Mouse (Mus musculus) lung, adult 2 months (tissue): ENCODE data around the gene Dgkk. TPM values are rescaled to one million over a fixed set of nuclear protein-coding genes. Genes with fewer than 3 reads are reported as not detected.
"Not testable (repeated sequence)": the region's sequence is repeated elsewhere in the genome, so short reads cannot be mapped to it uniquely, and the experiment has no call there.

Experiments
- DNase-seq: peaks from one replicate; pipeline ENCODE4 v3.0.0; 2022
- H3K4me1 ChIP-seq: fragments of 200-500 bp; 2 replicates; pipeline ENCODE4 v1.6.1; 2011; ENCODE audit warnings: low read length; ENCODE audit not compliant: control insufficient read depth, insufficient read depth
- H3K4me3 ChIP-seq: fragments of 200-500 bp; replicated peaks from 2 replicates; pipeline ENCODE3; 2011; ENCODE audit warnings: low read depth, mild to moderate bottlenecking, control low read depth, low read length; ENCODE audit errors: extremely low read depth
- CTCF ChIP-seq: fragments of 200-500 bp; IDR thresholded peaks from 2 replicates; pipeline ENCODE4 v1.5.1; 2011; ENCODE audit warnings: mild to moderate bottlenecking, low read length, control low read depth; ENCODE audit not compliant: insufficient read depth
- POLR2A ChIP-seq: fragments of 200-500 bp; IDR thresholded peaks from 2 replicates; pipeline ENCODE4 v1.6.1; 2011; ENCODE audit warnings: low read depth, mild to moderate bottlenecking, control low read depth, low read length, borderline replicate concordance; ENCODE audit errors: extremely low read depth
- WGBS: fragments of 180-500 bp; shearing (Covaris S2); methylation state at CpG from one replicate; pipeline ENCODE4 v1.1.7; 2018; 5-methylcytosine and 5-hydroxymethylcytosine counted together
- polyA plus RNA-seq: library from polyadenylated mRNA; depleted of rRNA; stranded (reverse); fragments of >200 nt; gene quantifications from 2 replicates; pipeline ENCODE4 v1.2.3, GENCODE M21; 2012

The Dgkk gene
- polyA plus RNA-seq, 1 experiment = not detected

DNA sequence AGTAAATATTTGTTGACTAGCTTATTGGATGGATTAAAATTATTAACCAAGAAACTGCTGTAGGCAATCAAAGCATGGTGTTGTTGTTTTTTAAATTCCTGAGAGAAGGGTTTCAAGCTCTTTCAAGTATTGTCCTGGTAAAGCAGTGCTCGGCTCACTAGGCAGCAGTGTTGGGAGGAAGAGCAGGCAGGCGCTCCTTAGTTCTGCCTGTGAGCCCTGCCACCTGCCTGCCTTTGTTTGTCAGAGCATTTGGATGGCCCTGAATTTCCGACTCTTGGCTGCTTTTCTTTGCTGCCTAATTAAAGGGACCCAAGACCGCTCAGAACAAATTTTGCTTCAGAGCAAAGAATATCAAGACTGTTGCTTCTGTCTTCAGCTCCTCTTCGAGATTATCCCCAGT lies 114.8 kb downstream of the Dgkk start:
- TF ChIP-seq POLR2A (no peak), CTCF (no peak)
- H3K4me3 ChIP-seq = no peak overlapping the region
- H3K4me1 ChIP-seq = no peaks in the 10 kb centered on the region
- WGBS = 36% methylated on average over 5 of the region's 5 CpGs
- no peak for DNase-seq

DNA sequence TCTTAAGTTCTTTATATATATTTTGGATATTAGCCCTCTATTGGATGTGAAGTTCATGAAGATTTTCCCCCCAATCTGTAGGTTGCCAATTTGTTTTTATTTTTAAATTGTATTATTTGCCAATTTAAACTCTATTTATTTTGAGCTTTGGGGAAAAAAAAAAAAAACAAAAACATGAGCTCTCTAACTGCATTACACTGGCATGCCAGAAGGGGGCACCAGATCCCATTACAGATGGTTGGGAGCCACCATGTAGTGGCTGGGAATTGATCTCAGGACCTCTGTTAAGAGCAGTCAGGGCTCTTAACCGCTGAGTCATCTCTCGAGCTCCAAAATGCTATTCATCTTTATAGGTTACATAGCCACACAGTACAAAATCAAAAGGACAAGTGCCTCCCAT lies 131.9 kb downstream of the Dgkk start:
- TF ChIP-seq POLR2A = no peak
- TF ChIP-seq CTCF = no peak
- no peak for DNase-seq
- 92% methylated on average over 2 of the region's 2 CpGs for WGBS
- Histone ChIP-seq H3K4me3 (no peak overlapping the region), H3K4me1 (no peaks in the 10 kb centered on the region)

DNA sequence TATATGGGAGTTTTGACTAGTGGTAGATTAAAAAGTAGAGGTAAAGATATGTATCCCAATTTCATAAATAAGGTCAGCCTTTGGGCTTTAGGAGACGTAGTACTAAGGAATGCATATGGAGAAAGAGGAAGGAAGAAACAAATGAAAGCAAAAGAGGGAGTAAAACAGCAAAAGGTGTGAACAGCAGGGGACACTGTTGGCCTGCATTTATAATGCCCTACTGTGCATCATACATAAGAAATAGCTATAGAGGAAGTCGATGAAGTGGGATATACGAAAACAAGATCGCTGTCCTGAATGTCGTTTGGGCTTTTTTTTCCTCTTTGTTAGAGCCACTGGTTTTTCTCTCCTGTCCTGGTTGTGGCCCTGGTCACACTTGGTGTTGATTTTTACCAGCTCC lies 143.1 kb downstream of the Dgkk start:
- TF ChIP-seq POLR2A (no peak), CTCF (0 out of 2 replicates have a peak, but pooled peaks have one; percentile 2)
- no peak for DNase-seq
- H3K4me1 ChIP-seq = no peaks in the 10 kb centered on the region
- no peak overlapping the region for H3K4me3 ChIP-seq
- 42% methylated on average over 5 of the region's 5 CpGs for WGBS

DNA sequence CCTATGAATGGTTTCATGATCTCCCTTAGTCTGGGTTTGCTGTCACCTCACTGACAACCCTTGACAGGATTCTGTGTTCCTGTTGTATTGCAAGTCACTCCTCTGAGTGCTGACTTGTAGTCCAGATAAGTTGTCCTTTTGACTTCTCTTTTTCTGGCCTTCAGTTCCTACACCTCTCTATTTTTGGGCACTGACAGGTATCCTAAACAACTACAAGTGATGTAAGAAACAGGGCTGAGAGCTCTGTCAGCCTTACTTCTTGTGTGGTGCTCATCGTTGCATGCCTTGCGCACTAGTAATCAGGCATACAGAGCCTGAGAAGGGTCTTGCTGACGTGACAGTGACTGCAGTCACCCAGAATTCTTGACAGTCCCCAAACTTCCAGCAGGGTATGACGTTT lies 147.1 kb downstream of the Dgkk start:
- no peaks in the 10 kb centered on the region for H3K4me1 ChIP-seq
- WGBS = 63% methylated on average over 4 of the region's 4 CpGs

DNA sequence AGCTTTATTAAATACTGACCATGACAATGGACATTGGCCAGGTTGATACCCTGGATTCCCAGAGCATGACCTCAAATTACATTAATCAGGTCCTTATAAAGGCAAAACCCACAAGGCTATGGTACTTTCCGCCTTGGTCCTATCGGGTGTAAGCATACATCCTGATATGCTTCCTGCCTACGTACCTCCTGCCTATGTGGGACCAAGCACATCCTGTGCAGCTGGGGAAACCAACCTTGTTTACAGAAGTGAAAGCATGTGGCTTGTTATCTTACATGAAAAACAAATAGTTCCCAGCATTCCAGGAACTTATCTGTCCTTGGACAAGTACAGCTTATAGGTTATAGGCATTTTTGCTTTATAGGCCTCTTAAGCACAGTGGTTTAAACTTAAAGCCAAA lies 189.5 kb downstream of the Dgkk start:
- Histone ChIP-seq H3K4me3 (no peak overlapping the region), H3K4me1 (no peaks in the 10 kb centered on the region)
- no peak for DNase-seq
- 72% methylated on average over 3 of the region's 3 CpGs for WGBS
- TF ChIP-seq POLR2A (no peak), CTCF (no peak)

More for the DNA sequence above, 147.1 kb downstream of the Dgkk start:
- no peak for DNase-seq
- H3K4me3 ChIP-seq = no peak overlapping the region
- no peak for TF ChIP-seq POLR2A
- TF ChIP-seq CTCF = no peak

DNA sequence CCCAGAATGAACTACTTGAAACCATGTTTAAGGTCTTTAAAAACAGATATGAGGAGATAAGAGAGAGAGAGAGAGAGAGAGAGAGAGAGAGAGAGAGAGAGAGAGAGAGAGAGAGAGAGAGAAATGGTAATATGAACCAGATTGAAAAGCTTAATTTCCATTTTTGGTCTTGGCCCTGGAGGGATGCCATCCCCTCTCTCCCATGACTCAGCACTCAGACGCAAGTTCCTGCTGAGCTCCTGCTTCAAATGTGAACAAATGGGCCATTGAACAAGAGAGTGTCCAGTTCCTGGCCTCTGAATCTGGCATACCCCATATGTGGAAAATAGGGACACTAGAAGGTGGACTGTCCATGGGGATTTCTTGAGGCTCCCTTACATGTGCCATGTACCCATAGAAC lies 192.8 kb downstream of the Dgkk start:
- Histone ChIP-seq H3K4me3 (no peak overlapping the region), H3K4me1 (no peaks in the 10 kb centered on the region)
- TF ChIP-seq CTCF (no peak), POLR2A (no peak)
- WGBS = 62% methylated on average over 1 of the region's 1 CpGs
- no peak for DNase-seq

DNA sequence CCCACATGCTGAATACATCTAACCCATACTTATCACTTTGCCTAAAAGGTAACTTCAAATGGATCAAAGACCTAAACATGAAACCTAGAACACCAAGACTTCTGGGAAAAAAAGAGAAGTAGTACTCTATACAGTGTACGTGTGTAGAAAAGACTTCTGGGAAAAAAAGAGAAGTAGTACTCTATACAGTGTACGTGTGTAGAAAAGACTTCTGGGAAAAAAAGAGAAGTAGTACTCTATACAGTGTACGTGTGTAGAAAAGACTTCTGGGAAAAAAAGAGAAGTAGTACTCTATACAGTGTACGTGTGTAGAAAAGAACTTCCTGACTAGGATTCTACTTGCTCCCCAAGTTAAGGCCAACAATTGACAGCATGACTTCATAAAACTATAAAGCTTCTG lies 204.8 kb downstream of the Dgkk start:
- 71% methylated on average over 4 of the region's 4 CpGs for WGBS
- not testable (repeated sequence) for DNase-seq

More for the DNA sequence above, 204.8 kb downstream of the Dgkk start:
- H3K4me3 ChIP-seq, H3K4me1 ChIP-seq: not testable (repeated sequence)
